Mouse (Mus musculus): Measurements from ENCODE around the gene Gnb5. TPM values are rescaled to one million over a fixed set of nuclear protein-coding genes. Genes with fewer than 3 reads are reported as not detected.
A peak's percentile ranks its signal among the peaks of the same experiment; 100 is the strongest.

The Gnb5 gene
- polyA plus RNA-seq, 1 experiment: 6.7 TPM

- H3K4me3 ChIP-seq (replicated peaks): no peak overlapping the region
- peaks cover 4% of the 10 kb centered on the region for H3K27me3 ChIP-seq (replicated peaks)
- peaks cover 23% of the 10 kb centered on the region for H3K4me1 ChIP-seq
- TF ChIP-seq GATA1 (IDR thresholded peaks at IDR 0.05; ENCODE audit: borderline replicate concordance, low read length): no peak
- no peaks in the 10 kb centered on the region for H3K36me3 ChIP-seq (replicated peaks; ENCODE audit: low read length)
- no peaks in the 10 kb centered on the region for H3K9me3 ChIP-seq
These were observed 3.1 kb upstream of the Gnb5 start for GRCm38 (mm10) chr9:75303033-75303432.

- TF ChIP-seq GATA1 (IDR thresholded peaks at IDR 0.05; ENCODE audit: borderline replicate concordance, low read length) (no peak), FLI1 (IDR thresholded peaks at IDR 0.05; ENCODE audit: low read length) (no peak)
These were observed 2.3 kb upstream of the Gnb5 start for GRCm38 (mm10) chr9:75303701-75304261.

DNA sequence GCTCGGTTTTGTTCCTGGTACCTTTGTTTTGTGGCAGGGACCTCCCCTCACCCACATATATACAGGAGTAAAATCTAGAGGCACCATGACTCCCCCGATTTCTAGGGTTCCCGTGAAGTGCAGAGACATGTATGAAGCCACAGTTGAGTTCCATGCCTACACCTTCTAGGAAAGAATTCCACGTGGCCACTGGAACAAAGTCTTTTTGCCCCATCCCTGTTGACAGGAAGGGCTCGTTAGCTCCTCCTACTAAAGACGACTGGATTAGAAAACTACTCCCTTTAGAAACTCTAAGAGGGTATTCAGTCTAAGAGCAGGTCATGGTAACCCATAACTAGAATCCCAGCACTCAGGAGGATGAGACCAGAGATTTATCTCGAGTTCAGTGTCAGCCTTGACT lies 1.8 kb upstream of the Gnb5 start:
- H3K36me3 ChIP-seq (replicated peaks; ENCODE audit: low read length): no peaks in the 10 kb centered on the region
- no peak overlapping the region for H3K4me3 ChIP-seq (replicated peaks)
- TF ChIP-seq FLI1 (IDR thresholded peaks at IDR 0.05; ENCODE audit: low read length) (no peak), GATA1 (IDR thresholded peaks at IDR 0.05; ENCODE audit: borderline replicate concordance, low read length) (no peak)
- peaks cover 29% of the 10 kb centered on the region for H3K4me1 ChIP-seq
- H3K27me3 ChIP-seq (replicated peaks): peaks cover 8% of the 10 kb centered on the region
- H3K9me3 ChIP-seq: no peaks in the 10 kb centered on the region

More at GRCm38 (mm10) chr9:75303701-75304261, 2.3 kb upstream of the Gnb5 start:
- Histone ChIP-seq H3K4me3 (replicated peaks) (no peak overlapping the region), H3K36me3 (replicated peaks; ENCODE audit: low read length) (no peaks in the 10 kb centered on the region), H3K27me3 (replicated peaks) (peaks cover 6% of the 10 kb centered on the region), H3K9me3 (no peaks in the 10 kb centered on the region), H3K4me1 (peaks cover 27% of the 10 kb centered on the region)

GRCm38 (mm10) chr9:75307015-75307414 lies 927 bp downstream of the Gnb5 start:
- no peak overlapping the region for H3K4me3 ChIP-seq (replicated peaks)
- no peak for TF ChIP-seq FLI1 (IDR thresholded peaks at IDR 0.05; ENCODE audit: low read length)
- TF ChIP-seq GATA1 (IDR thresholded peaks at IDR 0.05; ENCODE audit: borderline replicate concordance, low read length): no peak
- H3K9me3 ChIP-seq: no peaks in the 10 kb centered on the region
- no peaks in the 10 kb centered on the region for H3K36me3 ChIP-seq (replicated peaks; ENCODE audit: low read length)
- H3K27me3 ChIP-seq (replicated peaks): peaks cover 13% of the 10 kb centered on the region
- peaks cover 40% of the 10 kb centered on the region for H3K4me1 ChIP-seq

DNA sequence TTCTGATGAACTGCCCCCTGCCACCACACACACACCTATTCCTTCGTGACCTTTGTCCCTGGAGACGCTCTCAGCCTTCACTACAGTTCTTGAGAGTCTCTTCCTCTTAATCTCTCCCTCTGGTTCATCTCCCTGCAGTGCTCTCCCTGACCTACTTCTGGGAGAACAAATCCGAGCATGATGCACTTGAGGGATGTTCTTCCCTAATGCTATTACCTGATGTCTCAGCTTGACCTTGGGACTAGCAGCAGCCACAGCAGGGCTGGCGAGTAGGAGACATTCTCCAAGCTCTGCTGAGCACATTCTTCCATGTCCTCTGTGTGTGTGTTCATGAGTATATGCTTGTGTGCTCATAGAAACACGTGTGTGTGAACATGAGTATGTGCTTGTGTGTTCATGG lies 2.5 kb downstream of the Gnb5 start:
- H3K36me3 ChIP-seq (replicated peaks; ENCODE audit: low read length): no peaks in the 10 kb centered on the region
- H3K4me1 ChIP-seq: peaks cover 53% of the 10 kb centered on the region
- no peak overlapping the region for H3K4me3 ChIP-seq (replicated peaks)
- TF ChIP-seq GATA1 (IDR thresholded peaks at IDR 0.05; ENCODE audit: borderline replicate concordance, low read length) (no peak), FLI1 (IDR thresholded peaks at IDR 0.05; ENCODE audit: low read length) (no peak)
- H3K27me3 ChIP-seq (replicated peaks): peaks cover 13% of the 10 kb centered on the region
- H3K9me3 ChIP-seq: no peaks in the 10 kb centered on the region

- H3K4me3 ChIP-seq (replicated peaks): no peak overlapping the region
- H3K4me1 ChIP-seq: peaks cover 74% of the 10 kb centered on the region
- H3K27me3 ChIP-seq (replicated peaks): peaks cover 13% of the 10 kb centered on the region
- TF ChIP-seq GATA1 (IDR thresholded peaks at IDR 0.05; ENCODE audit: borderline replicate concordance, low read length) (no peak), FLI1 (IDR thresholded peaks at IDR 0.05; ENCODE audit: low read length) (no peak)
- no peaks in the 10 kb centered on the region for H3K9me3 ChIP-seq
- H3K36me3 ChIP-seq (replicated peaks; ENCODE audit: low read length): peaks cover 11% of the 10 kb centered on the region
These were observed 5.9 kb downstream of the Gnb5 start for GRCm38 (mm10) chr9:75312008-75312407.

DNA sequence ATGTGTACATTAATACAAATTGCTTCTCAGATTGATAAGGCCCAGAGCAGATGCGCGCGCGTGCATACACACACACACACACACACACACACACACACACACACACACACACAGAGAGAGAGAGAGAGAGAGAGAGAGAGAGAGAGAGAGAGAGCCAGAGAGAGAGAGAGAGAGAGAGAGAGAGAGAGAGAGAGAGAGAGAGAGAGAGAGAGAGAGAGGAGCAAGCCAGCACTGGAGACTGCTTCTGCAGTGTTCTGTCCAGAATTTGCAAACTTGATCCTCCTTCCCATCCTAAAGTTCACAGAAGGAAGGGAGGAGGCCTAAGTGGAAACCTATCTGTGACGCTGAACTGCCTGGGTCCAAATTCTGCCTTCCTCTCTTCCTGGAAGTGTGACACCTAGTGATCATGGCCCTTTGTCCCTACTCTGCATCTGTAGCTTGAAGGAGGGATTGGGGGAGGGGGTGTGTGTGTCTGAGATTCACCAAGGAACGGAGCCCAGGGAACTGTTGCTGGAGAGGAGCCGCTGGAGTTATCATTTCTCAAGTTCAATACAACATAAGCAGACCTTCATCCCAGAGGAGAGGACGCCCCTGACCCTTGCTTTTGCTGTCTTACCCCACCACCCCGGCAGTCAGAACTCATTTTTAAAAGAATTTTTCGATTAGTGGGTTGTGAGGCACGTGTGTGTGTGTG lies 7.2 kb downstream of the Gnb5 start:
- H3K4me3 ChIP-seq (replicated peaks): peak overlapping the region; percentile 96

GRCm38 (mm10) chr9:75313832-75314516 lies 7.9 kb downstream of the Gnb5 start:
- peaks cover 30% of the 10 kb centered on the region for H3K36me3 ChIP-seq (replicated peaks; ENCODE audit: low read length)
- no peaks in the 10 kb centered on the region for H3K9me3 ChIP-seq
- no peak for TF ChIP-seq GATA1 (IDR thresholded peaks at IDR 0.05; ENCODE audit: borderline replicate concordance, low read length)
- TF ChIP-seq FLI1 (IDR thresholded peaks at IDR 0.05; ENCODE audit: low read length): no peak
- H3K4me3 ChIP-seq (replicated peaks): peak overlapping the region; percentile 96
- H3K27me3 ChIP-seq (replicated peaks): peaks cover 10% of the 10 kb centered on the region
- peaks cover 83% of the 10 kb centered on the region for H3K4me1 ChIP-seq

More for the DNA sequence above, 7.2 kb downstream of the Gnb5 start:
- H3K9me3 ChIP-seq: no peaks in the 10 kb centered on the region
- H3K4me1 ChIP-seq: peaks cover 80% of the 10 kb centered on the region
- no peak for TF ChIP-seq GATA1 (IDR thresholded peaks at IDR 0.05; ENCODE audit: borderline replicate concordance, low read length)
- no peak for TF ChIP-seq FLI1 (IDR thresholded peaks at IDR 0.05; ENCODE audit: low read length)
- H3K36me3 ChIP-seq (replicated peaks; ENCODE audit: low read length): peaks cover 23% of the 10 kb centered on the region
- H3K27me3 ChIP-seq (replicated peaks): peaks cover 13% of the 10 kb centered on the region

DNA sequence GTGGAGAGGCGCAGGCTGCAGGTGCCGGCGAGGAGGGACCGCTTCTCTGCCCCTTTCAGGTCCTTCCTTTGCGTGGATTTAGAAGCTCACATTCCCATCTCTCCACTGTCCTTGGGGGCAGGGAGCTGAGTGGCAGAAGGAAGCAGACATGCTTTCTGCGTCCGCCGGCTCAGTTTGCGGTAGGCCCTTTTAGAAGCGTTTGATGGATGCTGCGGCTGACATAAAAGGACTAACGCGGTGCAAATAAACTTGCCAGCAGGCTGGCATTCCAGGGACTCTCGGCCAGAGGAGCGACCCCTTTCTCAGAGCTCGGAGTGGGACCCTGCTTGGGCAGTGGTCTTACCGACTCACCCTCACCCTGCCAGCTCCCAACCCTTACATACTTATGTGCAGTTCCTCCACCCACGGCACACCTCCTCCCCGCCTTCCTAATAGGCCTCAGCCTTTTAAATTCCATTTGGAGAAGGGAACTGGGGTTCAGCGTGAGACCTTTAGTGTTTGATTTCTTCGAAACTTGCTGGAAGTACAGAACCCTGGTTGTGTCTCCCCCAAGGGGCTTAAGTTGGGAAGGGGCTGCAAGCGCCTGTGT lies 8.5 kb downstream of the Gnb5 start:
- Histone ChIP-seq H3K4me3 (replicated peaks) (peak overlapping the region; percentile 96), H3K9me3 (no peaks in the 10 kb centered on the region), H3K27me3 (replicated peaks) (peaks cover 5% of the 10 kb centered on the region), H3K4me1 (peaks cover 85% of the 10 kb centered on the region), H3K36me3 (replicated peaks; ENCODE audit: low read length) (peaks cover 37% of the 10 kb centered on the region)
- no peak for TF ChIP-seq FLI1 (IDR thresholded peaks at IDR 0.05; ENCODE audit: low read length)
- TF ChIP-seq GATA1 (IDR thresholded peaks at IDR 0.05; ENCODE audit: borderline replicate concordance, low read length): no peak

DNA sequence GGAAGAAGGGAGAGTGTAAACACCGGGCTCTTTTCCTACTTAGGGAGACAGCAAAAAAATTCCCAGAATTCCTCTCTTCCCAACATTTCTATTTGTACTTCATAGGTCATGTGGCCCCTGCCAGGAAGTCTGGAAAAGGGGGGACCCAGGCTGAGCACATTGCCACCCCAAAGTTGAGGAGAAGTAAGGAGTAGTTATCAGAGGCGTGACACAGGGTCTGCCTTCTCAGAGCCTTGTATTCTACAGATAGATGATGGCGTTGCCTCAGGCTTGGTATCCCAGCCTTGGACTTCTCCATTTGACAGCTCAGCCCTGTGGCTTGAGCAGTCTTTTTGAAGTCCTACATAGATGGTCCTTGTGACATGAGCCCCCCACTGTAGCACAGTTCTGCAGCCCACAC lies 9.2 kb downstream of the Gnb5 start:
- peaks cover 86% of the 10 kb centered on the region for H3K4me1 ChIP-seq
- peaks cover 3% of the 10 kb centered on the region for H3K27me3 ChIP-seq (replicated peaks)
- peak overlapping the region; percentile 96 for H3K4me3 ChIP-seq (replicated peaks)
- no peaks in the 10 kb centered on the region for H3K9me3 ChIP-seq
- no peak for TF ChIP-seq FLI1 (IDR thresholded peaks at IDR 0.05; ENCODE audit: low read length)
- H3K36me3 ChIP-seq (replicated peaks; ENCODE audit: low read length): peaks cover 42% of the 10 kb centered on the region

All from megakaryocyte, embryonic 14.5 days (primary cell).